Mouse (Mus musculus): ENCODE results near the gene Csnk2b.
"Not testable (repeated sequence)": the region's sequence is repeated elsewhere in the genome, so short reads cannot be mapped to it uniquely, and the experiment has no call there.

Csnk2b gene

GRCm38 (mm10) chr17:35152121-35152520 is 30.3 kb upstream of the Csnk2b start:
- no peak for DNase-seq (ENCODE audit: low spot score in 2 of 2)

- DNase-seq (ENCODE audit: low spot score in 2 of 2), result no peak
Measured at GRCm38 (mm10) chr17:35147922-35148639, 26.2 kb upstream of the Csnk2b start.

- no peak for DNase-seq (ENCODE audit: low spot score in 2 of 2)
Measured at GRCm38 (mm10) chr17:35147348-35147747, 25.5 kb upstream of the Csnk2b start.

GRCm38 (mm10) chr17:35146139-35146538 is 24.3 kb upstream of the Csnk2b start:
- DNase-seq (ENCODE audit: low spot score in 2 of 2), result no peak

- DNase-seq (ENCODE audit: low spot score in 2 of 2), result no peak
Measured at GRCm38 (mm10) chr17:35141971-35142370, 20.1 kb upstream of the Csnk2b start.

GRCm38 (mm10) chr17:35140490-35140996 is 18.7 kb upstream of the Csnk2b start:
- DNase-seq (ENCODE audit: low spot score in 2 of 2), result no peak

GRCm38 (mm10) chr17:35139269-35139668 is 17.4 kb upstream of the Csnk2b start:
- no peak for DNase-seq (ENCODE audit: low spot score in 2 of 2)

GRCm38 (mm10) chr17:35135591-35136320 is 13.9 kb upstream of the Csnk2b start:
- DNase-seq (ENCODE audit: low spot score in 2 of 2), result no peak

- DNase-seq (ENCODE audit: low spot score in 2 of 2), result peak; percentile 92 to 93
Measured at GRCm38 (mm10) chr17:35134801-35135590, 13.1 kb upstream of the Csnk2b start, which contains the start of gene Bag6. Bag6 (plus strand) TSS chr17:35135178.

- no peak for DNase-seq (ENCODE audit: low spot score in 2 of 2)
Measured at GRCm38 (mm10) chr17:35133517-35133916, 11.7 kb upstream of the Csnk2b start.

GRCm38 (mm10) chr17:35132174-35132560 is 10.3 kb upstream of the Csnk2b start:
- DNase-seq (ENCODE audit: low spot score in 2 of 2), result no peak

- no peak for DNase-seq (ENCODE audit: low spot score in 2 of 2)
Measured at GRCm38 (mm10) chr17:35131500-35132173, 9.8 kb upstream of the Csnk2b start, which contains the start of gene Apom. Apom (minus strand) TSS chr17:35132050.

GRCm38 (mm10) chr17:35131038-35131437 is 9.2 kb upstream of the Csnk2b start:
- no peak for DNase-seq (ENCODE audit: low spot score in 2 of 2)

GRCm38 (mm10) chr17:35128996-35129395 is 7.1 kb upstream of the Csnk2b start:
- DNase-seq (ENCODE audit: low spot score in 2 of 2), result no peak

- DNase-seq (ENCODE audit: low spot score in 2 of 2), result no peak
Measured at GRCm38 (mm10) chr17:35127017-35127416, 5.2 kb upstream of the Csnk2b start.

- DNase-seq (ENCODE audit: low spot score in 2 of 2), result peak; percentile 41 to 53
Measured at GRCm38 (mm10) chr17:35126206-35126611, 4.4 kb upstream of the Csnk2b start, which contains the start of gene D17H6S53E. D17H6S53E (plus strand) TSS chr17:35126373.

- DNase-seq (ENCODE audit: low spot score in 2 of 2), result no peak
Measured at GRCm38 (mm10) chr17:35125578-35125977, 3.7 kb upstream of the Csnk2b start.

- DNase-seq (ENCODE audit: low spot score in 2 of 2), result no peak
Measured at GRCm38 (mm10) chr17:35125081-35125480, 3.2 kb upstream of the Csnk2b start.

- DNase-seq (ENCODE audit: low spot score in 2 of 2), result not testable (repeated sequence)
Measured at GRCm38 (mm10) chr17:35124261-35124896, 2.5 kb upstream of the Csnk2b start.

GRCm38 (mm10) chr17:35123287-35123686 is 1.4 kb upstream of the Csnk2b start:
- not testable (repeated sequence) for DNase-seq (ENCODE audit: low spot score in 2 of 2)
